Comparison of ENCODE assay signal across 13 mouse cellular contexts in genomic region chr10:81055802-81056340, GRCm38 (mm10). TPM values are rescaled to one million over a fixed set of nuclear protein-coding genes. Genes with fewer than 3 reads are reported as not detected.
DNase-seq lines count a peak whose midpoint lies in the region; ATAC-seq and TF ChIP-seq lines count a peak whose summit lies in the region.
"Not testable (repeated sequence)": the region's sequence is repeated elsewhere in the genome, so short reads cannot be mapped to it uniquely, and the experiment has no call there.
"Had no signal": no experiment of that assay in that cellular context is flagged by ENCODE, and none has a peak within 500 bp of the region (broad histone marks: within the 10 kb centered on the region; RNA-seq: fewer than 3 reads in every experiment).

No protein-coding gene starts in this region.

- peak; percentile 38 for DNase-seq in adrenal gland, postnatal 10 days
- DNase-seq in gastrocnemius, adult 2 months: not testable (repeated sequence)

- ATAC-seq in intestine, embryonic 16.5 days; limb, embryonic 13.5 days (ENCODE audit: low FRiP score, low read depth); midbrain, embryonic 13.5 days: not testable (repeated sequence)

- H3K4me2 ChIP-seq in intestine, embryonic 16.5 days (ENCODE audit: low read depth, low read length); limb, embryonic 13.5 days (replicated peaks); midbrain, embryonic 13.5 days (replicated peaks): not testable (repeated sequence)

- peaks cover 41% of the 10 kb centered on the region for H3K4me1 ChIP-seq in brown adipose tissue, adult 24 weeks (ENCODE audit: control insufficient read depth, insufficient read depth, insufficient read length, low read length)
- H3K4me1 ChIP-seq in intestine, embryonic 16.5 days (ENCODE audit: control insufficient read depth, insufficient read depth, low read length): peaks cover 15% of the 10 kb centered on the region
- peaks cover 31% of the 10 kb centered on the region for H3K4me1 ChIP-seq in limb, embryonic 13.5 days
- peaks cover 42% of the 10 kb centered on the region for H3K4me1 ChIP-seq in midbrain, embryonic 13.5 days (replicated peaks)

- H3K27me3 ChIP-seq in intestine, embryonic 16.5 days (replicated peaks; ENCODE audit: control insufficient read depth, insufficient read depth, low read length); limb, embryonic 13.5 days; midbrain, embryonic 13.5 days: not testable (repeated sequence)

- not testable (repeated sequence) for H3K9me3 ChIP-seq in intestine, embryonic 16.5 days (ENCODE audit: control insufficient read depth, low read length); limb, embryonic 13.5 days; midbrain, embryonic 13.5 days

- not testable (repeated sequence) for TF ChIP-seq CTCF in gastrocnemius, adult 2 months (IDR thresholded peaks at IDR 0.05)

- peak overlapping the region; percentile 6; the same call in 1 of the 2 replicates for H3K9ac ChIP-seq in intestine, embryonic 16.5 days (ENCODE audit: low read depth, low read length)
- H3K9ac ChIP-seq in limb, embryonic 13.5 days: peak overlapping the region; percentile 31; the same call in 1 of the 2 replicates
- peak overlapping the region; percentile 36 for H3K9ac ChIP-seq in midbrain, embryonic 13.5 days (replicated peaks)

- 83% methylated on average over 11 of the region's 11 CpGs for WGBS in intestine, embryonic 16.5 days
- WGBS in limb, embryonic 13.5 days: 91% methylated on average over 11 of the region's 11 CpGs
- WGBS in midbrain, embryonic 13.5 days: 87% methylated on average over 11 of the region's 11 CpGs

- intact Hi-C loops in gastrocnemius, adult 2 months (cut with DNase I): not testable (repeated sequence)

- peaks cover 18% of the 10 kb centered on the region for H3K36me3 ChIP-seq in intestine, embryonic 16.5 days (ENCODE audit: control insufficient read depth, insufficient read depth, low read length)
- H3K36me3 ChIP-seq in limb, embryonic 13.5 days: peaks cover 39% of the 10 kb centered on the region
- H3K36me3 ChIP-seq in midbrain, embryonic 13.5 days: peaks cover 35% of the 10 kb centered on the region

- peak overlapping the region; percentile 81 for H3K27ac ChIP-seq in brown adipose tissue, adult 24 weeks (replicated peaks; ENCODE audit: low read depth, low read length)
- peak overlapping the region; percentile 20; the same call in 1 of the 2 replicates for H3K27ac ChIP-seq in gastrocnemius, adult 2 months
- H3K27ac ChIP-seq in intestine, embryonic 16.5 days (ENCODE audit: low read length); limb, embryonic 13.5 days; midbrain, embryonic 13.5 days: not testable (repeated sequence)

- H3K4me3 ChIP-seq in brown adipose tissue, adult 24 weeks (ENCODE audit: insufficient read depth, low read depth, low read length): peak overlapping the region; percentile 10; the same call in 1 of the 2 replicates
- H3K4me3 ChIP-seq in gastrocnemius, adult 2 months; intestine, embryonic 16.5 days (ENCODE audit: low read length); limb, embryonic 13.5 days; midbrain, embryonic 13.5 days (replicated peaks): not testable (repeated sequence)

RNA-seq across cellular contexts. Expression of gene Sgta, which starts 4.1 kb away (rescaled TPM):
- 100 to 1,000 TPM; 190 to 191 TPM for total RNA-seq in adrenal gland, postnatal 10 days (2021)
- polyA plus RNA-seq in brown adipose tissue, adult 24 weeks (2012; ENCODE audit: insufficient read depth, insufficient read length, missing spikeins): 130 and 139 TPM in 2 replicates
- 100 to 1,000 TPM; 100 TPM for total RNA-seq in gastrocnemius, adult 2 months (2021)
- polyA plus RNA-seq in intestine, embryonic 16.5 days (2015; fragmentation: Nextera tagmentation; extraction: Ambion mirVana): 204 TPM in 2 replicates
- polyA plus RNA-seq in limb, embryonic 13.5 days (2015; fragmentation: Nextera tagmentation; extraction: Ambion mirVana): 227 and 231 TPM in 2 replicates
- polyA plus RNA-seq in midbrain, embryonic 13.5 days (2015; fragmentation: Nextera tagmentation; extraction: Ambion mirVana): 316 and 322 TPM in 2 replicates

RNA-seq across cellular contexts. Expression of gene Thop1, which starts 14.0 kb away (rescaled TPM):
- total RNA-seq in adrenal gland, postnatal 10 days (2021): 10 to 100 TPM; 31.8 to 42.4 TPM
- 7.0 and 11.3 TPM in 2 replicates for polyA plus RNA-seq in brown adipose tissue, adult 24 weeks (2012; ENCODE audit: insufficient read depth, insufficient read length, missing spikeins)
- total RNA-seq in gastrocnemius, adult 2 months (2021): 10 to 100 TPM; 25.1 to 25.9 TPM
- polyA plus RNA-seq in intestine, embryonic 16.5 days (2015; fragmentation: Nextera tagmentation; extraction: Ambion mirVana): 48.7 and 53.8 TPM in 2 replicates
- 58.4 and 62.0 TPM in 2 replicates for polyA plus RNA-seq in limb, embryonic 13.5 days (2015; fragmentation: Nextera tagmentation; extraction: Ambion mirVana)
- 44.9 and 48.5 TPM in 2 replicates for polyA plus RNA-seq in midbrain, embryonic 13.5 days (2015; fragmentation: Nextera tagmentation; extraction: Ambion mirVana)

RNA-seq across cellular contexts. Expression of gene Slc39a3, which starts 18.6 kb away (rescaled TPM):
- total RNA-seq in adrenal gland, postnatal 10 days (2021): 10 to 100 TPM; 28.5 to 32.8 TPM
- polyA plus RNA-seq in brown adipose tissue, adult 24 weeks (2012; ENCODE audit: insufficient read depth, insufficient read length, missing spikeins): 7.0 and 12.1 TPM in 2 replicates
- 10 to 100 TPM; 11.6 to 16.0 TPM for total RNA-seq in gastrocnemius, adult 2 months (2021)
- 18.1 and 18.9 TPM in 2 replicates for polyA plus RNA-seq in intestine, embryonic 16.5 days (2015; fragmentation: Nextera tagmentation; extraction: Ambion mirVana)
- polyA plus RNA-seq in limb, embryonic 13.5 days (2015; fragmentation: Nextera tagmentation; extraction: Ambion mirVana): 19.2 and 20.0 TPM in 2 replicates
- 43.5 and 45.7 TPM in 2 replicates for polyA plus RNA-seq in midbrain, embryonic 13.5 days (2015; fragmentation: Nextera tagmentation; extraction: Ambion mirVana)

RNA-seq across cellular contexts. Expression of gene Diras1, which starts 30.4 kb away (rescaled TPM):
- total RNA-seq in adrenal gland, postnatal 10 days (2021): 1 to 10 TPM; 2.8 to 3.4 TPM
- polyA plus RNA-seq in brown adipose tissue, adult 24 weeks (2012; ENCODE audit: insufficient read depth, insufficient read length, missing spikeins): not detected in 2 replicates
- total RNA-seq in gastrocnemius, adult 2 months (2021): under 1 TPM in 1 of 2 experiments, not detected in 1; 0.08 TPM
- polyA plus RNA-seq in intestine, embryonic 16.5 days (2015; fragmentation: Nextera tagmentation; extraction: Ambion mirVana): 0.61 and 0.92 TPM in 2 replicates
- polyA plus RNA-seq in limb, embryonic 13.5 days (2015; fragmentation: Nextera tagmentation; extraction: Ambion mirVana): 0.15 and 0.33 TPM in 2 replicates
- polyA plus RNA-seq in midbrain, embryonic 13.5 days (2015; fragmentation: Nextera tagmentation; extraction: Ambion mirVana): 30.9 and 34.3 TPM in 2 replicates
- total RNA-seq: common myeloid progenitor, adult 5-6 weeks; heart, postnatal 10 days; heart, postnatal 36 days; MEL had no signal
- polyA plus RNA-seq: CD4-positive, CD25-positive, alpha-beta regulatory T cell, adult 4 months; heart, embryonic 15.5 days; inflammation-experienced regulatory T-cells, adult 6 months had no signal

RNA-seq across cellular contexts. Expression of gene Gng7, which starts 41.1 kb away (rescaled TPM):
- 1 to 10 TPM; 5.4 to 6.4 TPM for total RNA-seq in adrenal gland, postnatal 10 days (2021)
- 6.4 and 9.0 TPM in 2 replicates for polyA plus RNA-seq in brown adipose tissue, adult 24 weeks (2012; ENCODE audit: insufficient read depth, insufficient read length, missing spikeins)
- 1 to 10 TPM in 1 of 2 experiments, under 1 TPM in 1; 0.66 to 1.0 TPM for total RNA-seq in gastrocnemius, adult 2 months (2021)
- polyA plus RNA-seq in intestine, embryonic 16.5 days (2015; fragmentation: Nextera tagmentation; extraction: Ambion mirVana): 3.6 and 4.0 TPM in 2 replicates
- polyA plus RNA-seq in limb, embryonic 13.5 days (2015; fragmentation: Nextera tagmentation; extraction: Ambion mirVana): 7.4 and 9.0 TPM in 2 replicates
- 10.4 and 10.9 TPM in 2 replicates for polyA plus RNA-seq in midbrain, embryonic 13.5 days (2015; fragmentation: Nextera tagmentation; extraction: Ambion mirVana)
- polyA plus RNA-seq: inflammation-experienced regulatory T-cells, adult 6 months had no signal
